Mouse (Mus musculus): Measurements from ENCODE around the gene Msx1.

- TF ChIP-seq CTCF (IDR thresholded peaks at IDR 0.05; ENCODE audit: borderline replicate concordance, control insufficient read depth, extremely low read depth, insufficient read depth, low read length, poor library complexity) (no peak), POLR2A (IDR thresholded peaks at IDR 0.05; ENCODE audit: control insufficient read depth, extremely low read depth, insufficient read depth, low read length, poor library complexity) (no peak)
These were observed 10.2 kb downstream of the Msx1 start for GRCm38 (mm10) chr5:37814169-37814568.

Data from thymus, adult 2 months (tissue).